Mouse (Mus musculus) cerebellum, adult 2 months (tissue): ENCODE data around the gene Akap12.

Experiments
- CTCF ChIP-seq: fragments of 200-500 bp; IDR thresholded peaks from 2 replicates; pipeline ENCODE4 v1.5.1; 2011; ENCODE audit warnings: low read depth, mild to moderate bottlenecking, control low read depth, low read length, moderate library complexity, borderline replicate concordance; ENCODE audit not compliant: insufficient read depth
- POLR2A ChIP-seq: fragments of 200-500 bp; IDR thresholded peaks from 2 replicates; pipeline ENCODE4 v1.6.1; 2011; ENCODE audit warnings: low read length, control low read depth, borderline replicate concordance; ENCODE audit not compliant: insufficient read depth

- no peak for TF ChIP-seq CTCF
- TF ChIP-seq POLR2A, result no peak
Measured at GRCm38 (mm10) chr10:4325562-4325961, 59.4 kb downstream of the Akap12 start.
